Mouse (Mus musculus) right cerebral cortex, adult 2 months (tissue): ENCODE results near the gene Hnrnpa1.

Experiments
- DNase-seq, 2 experiments: peaks; one replicate each; pipeline ENCODE4 v3.0.0; 2021 to 2022; ENCODE audit warnings: low spot score in 2 of 2

Gene Hnrnpa1

GRCm38 (mm10) chr15:103240160-103241028 lies at the start of gene Hnrnpa1:
Gene Hnrnpa1, plus strand, starts transcription at chr15:103240432.
- DNase-seq: peak; percentile 93 to 95

DNA sequence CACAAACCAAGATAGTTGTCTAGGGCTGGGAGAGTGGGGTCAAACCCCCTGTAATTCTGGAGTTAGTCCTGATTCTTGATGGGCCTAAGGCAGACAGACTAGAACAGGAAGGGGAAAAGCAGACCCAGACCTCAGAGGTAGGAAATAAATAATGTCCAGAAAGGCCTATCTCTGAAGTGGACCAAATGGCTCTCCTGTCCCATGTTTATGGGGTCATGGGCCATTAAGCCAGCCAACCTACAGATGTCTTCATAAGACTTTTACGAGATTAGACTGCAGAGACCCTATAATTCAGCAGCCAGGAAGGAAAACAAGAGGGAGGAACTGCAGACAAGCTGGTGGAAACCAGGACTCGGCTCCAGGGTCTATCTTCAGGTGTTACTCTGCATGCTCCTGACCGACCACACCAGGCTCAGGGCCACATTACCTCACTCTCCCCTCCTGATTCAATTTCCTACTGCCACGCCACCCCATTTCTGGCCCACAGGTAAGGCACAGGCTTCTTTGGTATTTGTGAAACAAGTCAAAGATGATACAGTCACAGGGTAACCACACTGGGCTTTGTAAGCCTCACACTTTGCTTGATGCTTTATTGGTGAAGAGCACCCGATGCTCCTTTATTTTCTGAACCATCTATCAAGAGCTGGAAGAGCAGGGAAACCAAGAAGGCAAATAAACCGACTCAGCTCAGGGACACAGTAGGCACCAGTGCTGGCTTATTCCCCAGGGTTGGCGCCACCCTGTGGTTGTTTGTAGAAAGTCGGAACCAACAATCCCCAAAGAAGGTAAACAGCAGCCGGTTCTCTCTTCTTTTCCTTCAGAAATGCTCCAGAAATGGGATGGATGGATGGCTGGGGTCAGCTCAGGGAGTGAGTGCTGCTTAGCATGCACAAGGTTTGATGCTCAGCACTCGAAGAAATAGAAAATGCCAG lies 49.4 kb upstream of the Hnrnpa1 start:
- DNase-seq: peak; percentile 41 to 52

DNA sequence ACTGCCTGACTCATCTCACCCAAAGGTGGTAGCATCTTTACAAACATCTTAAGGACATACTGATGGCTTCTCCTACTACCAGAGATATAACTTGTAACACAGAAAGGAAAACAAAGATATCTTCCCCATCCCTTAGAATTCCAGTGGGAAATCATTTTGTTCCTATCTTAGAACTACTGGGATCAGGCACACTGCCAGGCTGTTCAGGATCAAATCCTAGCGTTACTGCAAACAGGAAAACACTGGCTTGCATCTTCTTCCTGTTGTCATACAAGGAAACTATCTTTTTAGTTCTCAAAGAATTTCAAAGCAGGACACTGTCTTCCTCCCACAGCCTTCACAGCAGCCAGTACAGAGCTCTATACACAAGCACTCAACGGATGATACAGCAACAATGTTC lies 46.6 kb upstream of the Hnrnpa1 start:
- DNase-seq: no peak

DNA sequence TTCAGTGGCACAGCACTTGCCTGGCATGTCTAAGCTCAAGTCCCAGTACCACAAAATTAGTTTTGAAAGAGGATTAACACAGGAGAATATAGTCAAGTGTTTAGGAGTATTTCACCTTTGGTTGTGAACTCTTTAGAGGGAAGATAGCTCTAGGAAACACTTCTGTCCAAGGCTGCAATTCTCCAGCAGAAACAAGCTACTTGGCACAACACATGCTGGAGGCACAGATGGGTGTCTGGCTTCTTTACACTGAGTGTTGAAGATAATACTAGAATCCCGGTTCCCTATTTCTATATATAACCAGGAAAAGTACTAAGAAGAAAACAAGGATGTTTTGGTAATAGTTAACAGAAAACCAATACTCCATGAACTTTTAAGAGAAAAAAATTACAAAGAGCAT lies 43.4 kb upstream of the Hnrnpa1 start:
- DNase-seq: no peak

GRCm38 (mm10) chr15:103197785-103198184 lies 42.4 kb upstream of the Hnrnpa1 start:
- no peak for DNase-seq

- no peak for DNase-seq
Measured at GRCm38 (mm10) chr15:103202088-103202793, 38.0 kb upstream of the Hnrnpa1 start.

- no peak for DNase-seq
Measured at GRCm38 (mm10) chr15:103205156-103205555, 35.1 kb upstream of the Hnrnpa1 start.

DNA sequence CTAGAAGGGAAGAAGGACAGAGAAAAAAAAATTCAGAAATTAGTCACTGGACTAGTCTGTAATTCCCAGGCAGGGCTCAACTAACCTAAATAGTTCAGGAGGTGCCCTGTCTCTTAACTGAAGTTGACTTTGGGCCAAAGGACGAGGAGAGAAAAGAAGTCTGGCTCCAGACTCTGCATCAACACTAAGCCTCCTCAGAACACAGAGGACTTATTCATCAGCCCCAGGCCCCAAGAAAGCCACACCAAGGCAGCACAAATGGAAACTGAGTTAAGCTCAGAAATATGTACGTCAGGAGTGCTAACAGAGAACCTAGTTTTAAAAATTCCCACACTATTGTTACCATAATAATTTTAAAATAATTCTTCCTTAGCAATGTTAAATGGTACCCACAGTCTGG lies 26.1 kb upstream of the Hnrnpa1 start:
- no peak for DNase-seq

GRCm38 (mm10) chr15:103214971-103215907 lies 25.0 kb upstream of the Hnrnpa1 start:
- DNase-seq: peak; percentile 86

DNA sequence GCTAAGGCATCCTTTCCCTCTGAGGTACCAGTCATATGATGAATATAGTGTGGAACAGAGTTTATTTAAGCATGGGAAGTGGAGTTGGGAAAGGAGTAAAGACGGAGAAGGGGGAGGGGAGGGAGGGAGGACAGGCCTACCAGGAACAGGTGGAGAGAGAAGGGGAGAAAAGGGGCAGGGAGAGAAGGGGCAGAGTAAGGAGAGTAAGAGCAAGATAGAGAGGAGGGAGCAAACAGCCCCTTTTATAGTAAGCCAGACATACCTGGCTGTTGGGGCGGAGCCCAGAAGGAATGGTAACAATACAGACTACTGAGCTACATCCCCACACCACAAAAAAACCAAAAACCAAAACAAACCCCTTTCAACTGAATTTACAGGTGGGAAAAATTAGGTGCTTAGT lies 24.2 kb upstream of the Hnrnpa1 start:
- DNase-seq: no peak

GRCm38 (mm10) chr15:103220785-103221184 lies 19.4 kb upstream of the Hnrnpa1 start:
- DNase-seq: no peak

DNA sequence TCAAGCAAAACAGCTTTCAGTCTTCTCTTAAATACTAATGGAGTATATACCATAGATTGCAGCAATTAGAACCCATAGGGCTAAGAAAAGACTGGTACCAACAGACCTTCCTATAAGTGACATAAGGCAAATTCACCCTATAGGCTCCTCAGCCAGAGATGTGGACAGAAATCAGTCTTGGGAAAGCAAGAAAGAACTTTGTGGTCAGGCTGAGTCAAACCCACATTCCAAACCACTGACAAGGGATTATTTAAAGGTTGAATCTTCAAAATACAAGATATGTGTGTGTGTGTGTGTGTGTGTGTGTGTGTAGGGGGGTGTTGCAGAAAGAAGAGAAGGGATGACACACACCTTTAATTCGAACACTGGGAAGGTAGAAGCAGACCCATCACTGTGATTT lies 18.8 kb upstream of the Hnrnpa1 start:
- no peak for DNase-seq

GRCm38 (mm10) chr15:103224161-103224560 lies 16.1 kb upstream of the Hnrnpa1 start:
- DNase-seq: no peak

GRCm38 (mm10) chr15:103227022-103227421 lies 13.2 kb upstream of the Hnrnpa1 start:
- DNase-seq: no peak

DNA sequence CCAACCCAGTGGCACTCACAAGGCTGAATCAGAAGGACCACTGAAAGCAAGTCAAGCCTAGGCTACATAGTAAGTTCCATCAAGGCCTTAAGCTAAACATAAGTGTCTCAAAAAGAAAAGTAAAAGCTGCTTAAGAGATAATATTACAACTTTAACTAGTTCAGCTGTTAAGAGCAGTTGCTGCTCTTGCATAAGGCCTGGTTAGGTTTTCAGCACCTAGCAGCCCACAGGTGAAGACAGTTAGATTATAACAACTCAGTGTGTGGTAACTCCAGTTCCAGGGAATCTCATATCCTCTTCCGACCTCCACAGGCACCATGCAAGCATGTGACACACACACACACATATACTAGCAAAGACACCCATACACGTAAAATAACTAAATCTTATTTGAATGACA lies 12.7 kb upstream of the Hnrnpa1 start:
- DNase-seq: no peak

DNA sequence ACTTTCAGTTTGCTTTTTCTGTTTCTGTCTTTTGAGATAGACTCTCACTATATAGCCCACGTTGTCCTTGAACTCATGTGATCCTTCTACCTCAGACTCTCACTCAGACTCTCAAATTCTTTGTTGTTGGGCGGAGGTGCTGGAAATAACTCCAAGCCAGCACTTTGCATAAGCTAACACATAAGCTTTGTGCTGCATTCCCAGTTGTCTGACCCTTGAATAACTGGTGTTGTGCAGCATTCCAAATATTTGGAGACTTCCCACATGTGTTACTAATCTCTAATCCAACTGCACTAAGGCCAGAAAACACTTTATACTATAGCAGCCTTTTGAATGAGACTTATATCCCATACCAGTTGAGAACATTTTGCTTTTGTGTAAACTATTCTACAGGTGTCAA lies 11.3 kb upstream of the Hnrnpa1 start:
- no peak for DNase-seq

GRCm38 (mm10) chr15:103233119-103233518 lies 7.1 kb upstream of the Hnrnpa1 start:
- DNase-seq: peak in 1 of 2 experiments; percentile 42

DNA sequence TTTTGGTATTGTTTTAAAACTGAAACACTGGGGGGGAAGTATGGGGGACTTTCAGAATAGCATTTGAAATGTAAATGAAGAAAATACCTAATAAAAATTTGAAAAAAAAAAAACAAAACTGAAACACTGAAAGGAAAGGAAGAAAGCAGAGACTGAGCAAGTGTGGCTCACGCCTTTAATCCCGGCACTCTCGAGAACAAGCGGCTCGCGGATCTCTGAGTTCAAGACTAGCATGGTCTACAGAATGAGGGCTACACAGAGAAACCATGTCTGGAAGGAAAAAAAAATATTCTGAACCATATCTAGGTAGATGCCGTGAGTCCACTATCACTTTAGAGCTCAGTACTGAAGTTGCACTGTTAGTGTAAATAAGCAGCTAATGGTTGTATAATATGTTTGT lies 2.9 kb upstream of the Hnrnpa1 start:
- DNase-seq: no peak

DNA sequence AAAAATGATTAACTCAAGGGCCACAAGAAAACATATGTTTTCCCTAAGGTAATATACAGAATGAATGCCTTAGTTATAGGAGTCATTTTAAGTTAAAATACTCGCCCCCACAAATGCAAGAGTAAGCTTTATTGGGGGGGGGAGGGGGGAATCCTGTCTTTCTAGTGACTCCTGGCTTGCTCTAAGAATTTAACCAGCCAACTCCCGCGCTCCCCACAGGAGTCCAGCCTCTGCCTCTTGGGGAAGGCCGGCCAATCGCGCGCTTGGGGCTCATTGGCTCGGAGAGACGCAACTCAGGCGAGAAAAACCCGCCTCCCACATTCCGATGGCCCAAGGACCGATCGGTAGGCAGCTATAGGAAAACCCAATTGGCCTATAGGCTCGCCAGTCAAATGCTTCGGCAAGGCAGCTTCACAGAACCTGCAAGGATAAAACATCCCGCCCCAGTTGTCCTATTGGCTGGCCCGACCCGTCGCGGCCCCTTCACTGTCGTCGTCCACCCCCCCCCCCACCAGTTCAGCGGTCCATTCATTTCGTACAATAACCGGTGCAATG lies 1.0 kb upstream of the Hnrnpa1 start:
- DNase-seq: peak; percentile 96 to 97

- peak; percentile 99 for DNase-seq
Measured at GRCm38 (mm10) chr15:103239685-103240159, 510 bp upstream of the Hnrnpa1 start, which contains the start of gene Cbx5. Gene Cbx5, minus strand, starts transcription at chr15:103239816.
